Mouse (Mus musculus): Measurements from ENCODE around the gene Shb.

DNA sequence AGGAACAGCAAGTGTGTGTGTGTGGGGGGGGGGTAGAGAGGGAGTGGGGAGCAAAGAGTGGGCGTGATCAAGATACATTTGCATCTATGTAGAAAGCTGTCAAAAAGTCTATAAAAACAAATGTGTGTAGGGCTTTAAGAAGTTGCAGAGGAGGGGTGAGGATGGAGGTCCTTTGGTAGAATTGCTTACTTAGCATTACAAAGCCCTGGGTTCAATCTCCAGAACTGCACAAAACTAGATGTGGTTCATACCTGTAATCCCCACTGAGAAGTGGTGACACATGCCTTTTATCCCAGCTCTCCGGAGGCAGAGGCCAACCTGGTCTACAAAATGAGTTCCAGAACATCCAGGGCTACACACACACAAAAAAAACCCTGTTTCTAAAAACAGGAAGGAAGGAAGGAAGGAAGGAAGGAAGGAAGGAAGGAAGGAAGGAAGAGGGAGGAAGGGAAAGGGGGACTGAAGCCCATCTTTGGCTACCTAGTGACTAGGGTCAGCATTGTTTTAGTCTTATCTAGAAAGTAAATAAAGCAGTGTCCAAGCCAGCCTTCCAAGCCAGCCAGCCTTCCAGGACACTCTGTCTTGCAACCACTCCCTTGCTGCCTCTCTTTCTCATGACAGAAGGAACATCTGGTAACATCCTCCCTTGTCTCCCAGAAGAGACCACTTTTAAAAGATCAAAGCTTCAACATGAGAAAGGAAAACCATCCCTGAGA is 5.3 kb downstream of the Shb start:
- TF ChIP-seq POLR2A (IDR thresholded peaks at IDR 0.05; ENCODE audit: low read depth, low read length) (no peak), CTCF (IDR thresholded peaks at IDR 0.05; ENCODE audit: borderline replicate concordance, insufficient read depth, low read length) (no peak)

Measured in embryonic fibroblast, embryonic 13.5 days (primary cell).